Mouse (Mus musculus) liver, adult 2 months (tissue): ENCODE data around the gene Nipa2. TPM values are rescaled to one million over a fixed set of nuclear protein-coding genes. Genes with fewer than 3 reads are reported as not detected.

Experiments
- DNase-seq: peaks from one replicate; pipeline ENCODE4 v3.0.0-alpha.2; 2011; ENCODE audit warnings: low read depth, low spot score; ENCODE audit errors: extremely low read depth
- H3K27ac ChIP-seq: fragments of 200-500 bp; replicated peaks from 2 replicates; pipeline ENCODE4 v1.5.1; 2012; ENCODE audit warnings: low read depth, mild to moderate bottlenecking, control low read depth, inconsistent platforms, low read length; ENCODE audit not compliant: insufficient read depth
- H3K27me3 ChIP-seq: fragments of 200-500 bp; 2 replicates; pipeline ENCODE4 v1.6.1; 2012; ENCODE audit warnings: mild to moderate bottlenecking, moderate library complexity, low read length, inconsistent platforms; ENCODE audit not compliant: control insufficient read depth, insufficient read depth
- H3K36me3 ChIP-seq: fragments of 200-500 bp; 2 replicates; pipeline ENCODE4 v1.6.1; 2012; ENCODE audit warnings: low read length, inconsistent platforms; ENCODE audit not compliant: control insufficient read depth, insufficient read depth
- H3K4me1 ChIP-seq: fragments of 200-500 bp; 2 replicates; pipeline ENCODE4 v1.6.1; 2011; ENCODE audit warnings: low read length; ENCODE audit not compliant: control insufficient read depth, insufficient read depth
- H3K4me3 ChIP-seq: fragments of 200-500 bp; 2 replicates; pipeline ENCODE4 v1.5.1; 2011; ENCODE audit warnings: low read depth, mild to moderate bottlenecking, control low read depth, low read length, moderate library complexity; ENCODE audit not compliant: insufficient read depth
- H3K79me2 ChIP-seq: fragments of 200-500 bp; 2 replicates; pipeline ENCODE4 v1.6.1; 2012; ENCODE audit warnings: inconsistent platforms, mild to moderate bottlenecking, low read length, moderate library complexity; ENCODE audit not compliant: control insufficient read depth, insufficient read depth
- H3K9ac ChIP-seq: fragments of 200-500 bp; 2 replicates; pipeline ENCODE4 v1.6.1; 2012; ENCODE audit warnings: low read depth, mild to moderate bottlenecking, control low read depth, inconsistent platforms, low read length
- CTCF ChIP-seq: fragments of 200-500 bp; IDR thresholded peaks from 2 replicates; pipeline ENCODE4 v1.5.1; 2011; ENCODE audit warnings: low read depth, low read length, control low read depth
- POLR2A ChIP-seq: fragments of 200-500 bp; IDR thresholded peaks from 2 replicates; pipeline ENCODE4 v1.6.1; 2011; ENCODE audit warnings: low read length, control low read depth; ENCODE audit not compliant: insufficient read depth; ENCODE audit errors: extremely low read depth
- WGBS: fragments of 180-500 bp; shearing (Covaris S2); methylation state at CpG from one replicate; pipeline ENCODE4 v1.1.7; 2018; 5-methylcytosine and 5-hydroxymethylcytosine counted together
- polyA plus RNA-seq: library from polyadenylated mRNA; depleted of rRNA; stranded (reverse); fragments of >200 nt; gene quantifications from 2 replicates; pipeline ENCODE4 v1.2.3, GENCODE M21; 2012; rRNA removed
- total RNA-seq: library from RNA; depleted of rRNA; stranded (reverse); fragments of >200 nt; gene quantifications from 2 replicates; pipeline ENCODE4 v1.2.3, GENCODE M21; 2014; rRNA removed

The Nipa2 gene
- total RNA-seq (17.8 and 19.5 TPM in 2 replicates), polyA plus RNA-seq (7.2 and 9.3 TPM in 2 replicates)

GRCm38 (mm10) chr7:55962004-55962908 lies at the start of gene Nipa2:
Gene Nipa2, minus strand, starts transcription at chr7:55962476.
- peaks cover 12% of the 10 kb centered on the region; the same call in 1 of the 2 replicates for H3K79me2 ChIP-seq
- H3K27me3 ChIP-seq = no peaks in the 10 kb centered on the region
- peak; percentile 82 for DNase-seq
- H3K4me3 ChIP-seq = peak within 1 kb of the TSS; percentile 91
- H3K4me1 ChIP-seq = peaks cover 9% of the 10 kb centered on the region; the same call in 1 of the 2 replicates
- H3K27ac ChIP-seq = peak within 1 kb of the TSS; percentile 69
- WGBS = under 1% methylated on average over 70 of the region's 70 CpGs
- TF ChIP-seq POLR2A (peak; percentile 89), CTCF (no peak)
- H3K36me3 ChIP-seq = peaks cover 7% of the 10 kb centered on the region; the same call in 1 of the 2 replicates
- H3K9ac ChIP-seq = peak within 1 kb of the TSS; percentile 96

DNA sequence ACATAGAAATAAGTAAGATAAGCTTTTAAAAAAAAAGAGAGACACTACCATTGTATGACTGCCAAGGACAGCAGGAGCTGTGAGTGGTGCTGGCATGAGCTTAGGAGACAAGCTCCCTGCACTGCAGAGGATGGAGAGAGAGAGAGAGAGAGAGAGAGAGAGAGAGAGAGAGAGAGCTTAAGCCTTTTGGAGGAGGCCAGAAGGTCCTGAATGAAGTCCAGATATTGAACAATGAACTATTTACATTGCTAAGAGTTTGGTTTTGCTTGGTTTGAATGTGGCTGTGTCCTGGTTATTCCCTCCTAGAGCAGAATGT lies 48.7 kb upstream of the Nipa2 start:
- no peak overlapping the region for H3K9ac ChIP-seq
- H3K27ac ChIP-seq = no peak overlapping the region
- TF ChIP-seq POLR2A = no peak
- no peak for TF ChIP-seq CTCF
- DNase-seq = no peak
- H3K27me3 ChIP-seq = no peaks in the 10 kb centered on the region
- H3K36me3 ChIP-seq = no peaks in the 10 kb centered on the region
- H3K4me3 ChIP-seq = no peak overlapping the region
- no peaks in the 10 kb centered on the region for H3K79me2 ChIP-seq
- peaks cover 3% of the 10 kb centered on the region; the same call in 1 of the 2 replicates for H3K4me1 ChIP-seq

DNA sequence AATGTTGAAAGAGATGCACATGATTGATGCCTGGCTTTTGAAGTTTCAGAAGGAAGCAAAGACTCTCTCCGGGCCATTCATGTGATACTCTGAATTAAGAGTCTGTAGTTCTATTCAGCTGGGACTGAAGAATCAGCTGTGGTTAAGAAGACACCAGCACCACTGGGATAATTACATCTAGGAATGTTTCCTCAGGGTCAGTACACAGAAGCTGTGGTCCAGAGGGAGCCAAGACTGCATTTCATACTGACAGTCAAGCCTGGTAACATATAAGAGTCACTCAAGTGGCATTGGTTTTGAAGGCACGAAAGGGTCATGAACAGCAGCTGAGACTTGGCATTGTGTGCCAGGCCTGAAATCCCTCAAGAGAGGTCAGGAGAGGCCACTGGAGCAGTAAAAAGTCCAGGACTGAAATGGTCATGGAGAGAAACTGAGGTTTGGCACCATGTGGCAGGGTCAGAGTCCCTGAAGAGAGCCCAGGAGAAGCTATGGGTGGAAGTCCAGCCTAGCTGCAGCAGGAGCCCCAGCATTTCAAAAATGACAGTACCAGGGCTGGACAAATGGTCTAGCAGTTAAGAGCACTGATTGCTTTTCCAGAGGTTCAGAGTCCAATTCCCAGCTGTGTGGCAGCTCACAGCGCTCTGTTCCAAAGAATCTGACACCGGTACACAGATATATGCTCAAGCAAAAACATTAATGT lies 48.2 kb upstream of the Nipa2 start:
- H3K4me1 ChIP-seq = peaks cover 3% of the 10 kb centered on the region; the same call in 1 of the 2 replicates
- no peaks in the 10 kb centered on the region for H3K36me3 ChIP-seq
- 42% methylated on average over 4 of the region's 4 CpGs for WGBS
- no peak for TF ChIP-seq CTCF
- TF ChIP-seq POLR2A = no peak
- H3K27me3 ChIP-seq = no peaks in the 10 kb centered on the region
- H3K9ac ChIP-seq = no peak overlapping the region
- H3K4me3 ChIP-seq = no peak overlapping the region
- H3K27ac ChIP-seq = no peak overlapping the region
- no peaks in the 10 kb centered on the region for H3K79me2 ChIP-seq
- DNase-seq = peak; percentile 72

GRCm38 (mm10) chr7:55998997-55999396 lies 36.7 kb upstream of the Nipa2 start:
- TF ChIP-seq POLR2A (no peak), CTCF (no peak)
- Histone ChIP-seq H3K27me3 (no peaks in the 10 kb centered on the region), H3K79me2 (no peaks in the 10 kb centered on the region), H3K4me3 (no peak overlapping the region), H3K4me1 (no peaks in the 10 kb centered on the region), H3K36me3 (no peaks in the 10 kb centered on the region), H3K27ac (no peak overlapping the region), H3K9ac (no peak overlapping the region)
- WGBS = 50% methylated on average over 4 of the region's 4 CpGs
- DNase-seq = no peak

DNA sequence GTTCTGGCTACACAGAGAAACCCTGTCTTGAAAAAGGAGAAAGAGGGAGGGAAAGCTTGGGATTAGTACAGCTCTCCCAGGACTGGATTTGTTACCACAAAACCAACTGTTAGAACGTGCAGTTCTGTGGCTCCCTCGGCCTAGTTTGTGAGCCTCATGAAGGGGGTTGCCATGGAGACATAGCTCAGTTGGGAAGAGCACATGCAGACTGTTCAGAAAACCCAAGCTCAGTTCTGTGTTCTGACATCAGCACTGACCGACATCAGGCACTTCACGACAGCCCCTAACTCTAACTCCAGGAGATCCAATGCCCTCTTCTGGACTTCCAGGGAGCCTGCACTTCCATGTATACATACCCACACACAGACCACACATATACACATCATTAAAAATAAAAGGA lies 32.7 kb upstream of the Nipa2 start:
- no peaks in the 10 kb centered on the region for H3K27me3 ChIP-seq
- TF ChIP-seq CTCF (no peak), POLR2A (no peak)
- 88% methylated on average over 4 of the region's 4 CpGs for WGBS
- H3K79me2 ChIP-seq = no peaks in the 10 kb centered on the region
- no peak overlapping the region for H3K4me3 ChIP-seq
- H3K4me1 ChIP-seq = no peaks in the 10 kb centered on the region
- no peak overlapping the region for H3K27ac ChIP-seq
- DNase-seq = no peak
- H3K36me3 ChIP-seq = no peaks in the 10 kb centered on the region
- H3K9ac ChIP-seq = no peak overlapping the region
